Mouse (Mus musculus) embryo, embryonic 10 days (tissue): Measurements from ENCODE around the gene Vmn1r131.
"Not testable (repeated sequence)": the region's sequence is repeated elsewhere in the genome, so short reads cannot be mapped to it uniquely, and the experiment has no call there.

Experiments
- DNase-seq: peaks from one replicate; pipeline ENCODE4 v3.0.0-alpha.2; 2015; ENCODE audit warnings: low spot score

Gene Vmn1r131

DNA sequence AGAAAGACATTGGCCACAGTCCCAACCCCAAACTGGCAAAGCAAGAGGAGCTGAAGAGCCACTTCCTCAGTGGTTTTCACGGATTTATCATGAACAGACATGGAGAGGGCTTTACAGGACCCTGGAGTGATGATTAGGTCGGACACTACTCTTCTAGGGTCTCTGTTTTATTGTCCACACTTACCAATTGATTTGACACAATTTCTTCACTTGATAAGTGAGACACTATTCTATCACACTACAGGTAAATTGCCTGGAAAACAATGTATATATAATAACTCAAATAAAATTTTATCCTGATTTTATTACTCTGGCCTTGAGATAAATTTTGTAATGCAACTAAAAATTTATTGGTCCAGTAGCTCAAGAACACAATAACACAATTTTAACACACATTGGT is at the start of gene Vmn1r131:
TSS of gene Vmn1r131 (minus strand) at position 101 of the 400 bp plus-strand sequence.
- not testable (repeated sequence) for DNase-seq

- not testable (repeated sequence) for DNase-seq
Observed at GRCm38 (mm10) chr7:21511480-21511879, 34.4 kb downstream of the Vmn1r131 start, which contains the start of gene Vmn1r130. Gene Vmn1r130 (plus strand): TSS chr7:21511780.
